Mouse (Mus musculus) olfactory bulb, adult 2 months (tissue): ENCODE measurements around the gene Magel2.

Experiments used
- CTCF ChIP-seq: fragments of 200-500 bp; IDR thresholded peaks from 2 replicates; pipeline ENCODE4 v1.5.1; 2012; ENCODE audit warnings: low read depth, mild to moderate bottlenecking, low read length, moderate library complexity; ENCODE audit not compliant: insufficient read depth
- POLR2A ChIP-seq: fragments of 200-500 bp; IDR thresholded peaks from 2 replicates; pipeline ENCODE4 v1.6.1; 2012; ENCODE audit warnings: mild to moderate bottlenecking, low read depth, low read length, moderate library complexity; ENCODE audit not compliant: insufficient read depth

DNA sequence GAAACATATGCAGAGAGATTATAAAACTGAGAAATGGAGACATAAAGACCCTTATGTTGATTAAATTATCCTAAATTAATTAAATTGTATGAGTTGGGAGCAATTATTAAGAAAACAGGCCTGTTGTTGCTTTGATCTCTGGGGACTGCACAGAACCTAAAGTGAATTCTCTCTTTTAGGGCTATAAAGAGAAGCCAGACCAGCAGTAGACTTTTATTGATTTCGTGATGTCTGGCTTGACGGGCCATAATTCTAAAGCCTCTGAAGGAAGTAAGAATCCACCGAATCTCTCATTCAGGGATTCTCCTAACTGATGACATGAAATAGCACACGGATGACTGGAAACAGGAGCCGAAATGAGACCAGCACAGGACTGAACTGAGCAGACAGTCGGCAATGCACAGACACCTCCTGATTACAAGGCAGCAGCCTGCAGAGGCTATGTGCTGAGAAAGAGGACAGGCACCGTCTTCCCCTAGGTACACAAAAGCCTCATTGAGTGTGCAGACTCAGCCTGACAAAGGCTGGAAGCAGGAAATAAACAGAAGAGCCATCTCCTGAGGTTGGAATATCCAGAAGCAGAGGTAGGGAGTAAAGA, 11.7 kb upstream of the Magel2 start:
- TF ChIP-seq CTCF, result no peak
- no peak for TF ChIP-seq POLR2A
